Mouse (Mus musculus): ENCODE results near the gene Tpd52l2.

- TF ChIP-seq CTCF (IDR thresholded peaks at IDR 0.05; ENCODE audit: low read depth, low read length) (no peak), POLR2A (IDR thresholded peaks at IDR 0.05; ENCODE audit: extremely low read depth, insufficient read depth, low read length) (no peak)
These were observed 9.3 kb upstream of the Tpd52l2 start for GRCm38 (mm10) chr2:181487338-181488277.

All from liver, adult 2 months (tissue).